Mouse (Mus musculus) neural tube, embryonic 12.5 days (tissue): Measurements from ENCODE around the gene 1700020A23Rik. TPM values are rescaled to one million over a fixed set of nuclear protein-coding genes. Genes with fewer than 3 reads are reported as not detected.

Experiments
- polyA plus RNA-seq: library from polyadenylated mRNA; unstranded; fragments of >200 nt; fragmentation: Nextera tagmentation; extraction: Ambion mirVana; gene quantifications from 2 replicates; pipeline ENCODE4 v1.2.1, GENCODE M21; 2016

The 1700020A23Rik gene
- polyA plus RNA-seq, 1 experiment from 2014 or later = 0.29 TPM

Other genes with a start within 250 kb of the 1700020A23Rik start
- gene Snrpb, start 225.9 kb upstream of the 1700020A23Rik start, polyA plus RNA-seq = 516 and 550 TPM in 2 replicates
- not detected in 2 replicates for gene Tmc2, start 210.1 kb upstream of the 1700020A23Rik start, polyA plus RNA-seq
- 288 and 289 TPM in 2 replicates for gene Nop56, start 130.8 kb upstream of the 1700020A23Rik start, polyA plus RNA-seq
- 128 and 133 TPM in 2 replicates for gene Idh3b, start 120.7 kb upstream of the 1700020A23Rik start, polyA plus RNA-seq
- 3.8 and 4.3 TPM in 2 replicates for gene Ebf4, start 110.1 kb upstream of the 1700020A23Rik start, polyA plus RNA-seq
- gene Cpxm1, start 7.7 kb upstream of the 1700020A23Rik start, polyA plus RNA-seq = 32.2 and 34.3 TPM in 2 replicates
- 0.10 and 0.13 TPM in 2 replicates for gene Gm28372, start within 50 bp of the 1700020A23Rik start, polyA plus RNA-seq
- not detected in 2 replicates for gene Tmem239, start 1.2 kb downstream of the 1700020A23Rik start, polyA plus RNA-seq
- gene Vps16, start 19.1 kb downstream of the 1700020A23Rik start, polyA plus RNA-seq = 104 and 120 TPM in 2 replicates
- 11.8 TPM in 2 replicates for gene Pced1a, start 19.4 kb downstream of the 1700020A23Rik start, polyA plus RNA-seq
- gene Ptpra, start 45.0 kb downstream of the 1700020A23Rik start, polyA plus RNA-seq = 114 and 124 TPM in 2 replicates
- gene Mrps26, start 158.5 kb downstream of the 1700020A23Rik start, polyA plus RNA-seq = 77.7 and 80.8 TPM in 2 replicates
- not detected in 2 replicates for gene Oxt, start 170.9 kb downstream of the 1700020A23Rik start, polyA plus RNA-seq
- not detected in 2 replicates for gene Avp, start 177.3 kb downstream of the 1700020A23Rik start, polyA plus RNA-seq
- gene Fastkd5, start 224.8 kb downstream of the 1700020A23Rik start, polyA plus RNA-seq = 15.1 and 17.2 TPM in 2 replicates
- gene Ubox5, start 224.8 kb downstream of the 1700020A23Rik start, polyA plus RNA-seq = 13.1 and 14.4 TPM in 2 replicates
- 7.5 and 8.2 TPM in 2 replicates for gene Lzts3, start 237.5 kb downstream of the 1700020A23Rik start, polyA plus RNA-seq